Mouse (Mus musculus) olfactory bulb, adult 2 months (tissue): ENCODE results near the gene Bdkrb1.

Source experiments
- CTCF ChIP-seq: fragments of 200-500 bp; IDR thresholded peaks from 2 replicates; pipeline ENCODE4 v1.5.1; 2012; ENCODE audit warnings: low read depth, mild to moderate bottlenecking, low read length, moderate library complexity; ENCODE audit not compliant: insufficient read depth
- POLR2A ChIP-seq: fragments of 200-500 bp; IDR thresholded peaks from 2 replicates; pipeline ENCODE4 v1.6.1; 2012; ENCODE audit warnings: mild to moderate bottlenecking, low read depth, low read length, moderate library complexity; ENCODE audit not compliant: insufficient read depth

DNA sequence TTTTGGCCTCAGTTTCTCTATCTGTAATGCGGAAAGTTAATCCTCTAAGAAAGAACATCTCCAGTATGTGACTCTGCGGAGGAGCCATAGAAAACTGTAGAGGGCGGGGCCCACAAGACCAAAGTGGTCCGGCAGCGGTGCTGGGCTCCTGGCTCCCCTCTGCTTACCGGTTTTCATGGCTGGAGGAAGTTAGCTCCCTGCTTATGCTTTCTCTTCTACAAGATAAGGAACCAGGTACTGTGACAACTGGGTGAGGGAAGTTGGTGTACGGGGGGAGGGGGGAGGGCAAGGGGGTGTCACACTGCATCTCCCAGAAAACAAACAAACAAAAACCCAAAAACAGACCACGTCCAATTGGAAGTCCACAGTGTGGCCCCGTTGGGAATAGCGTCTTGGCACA lies 4.4 kb upstream of the Bdkrb1 start:
- TF ChIP-seq POLR2A (no peak), CTCF (no peak)
